9 mouse cellular contexts compared by ENCODE assay signal in the genomic region with DNA sequence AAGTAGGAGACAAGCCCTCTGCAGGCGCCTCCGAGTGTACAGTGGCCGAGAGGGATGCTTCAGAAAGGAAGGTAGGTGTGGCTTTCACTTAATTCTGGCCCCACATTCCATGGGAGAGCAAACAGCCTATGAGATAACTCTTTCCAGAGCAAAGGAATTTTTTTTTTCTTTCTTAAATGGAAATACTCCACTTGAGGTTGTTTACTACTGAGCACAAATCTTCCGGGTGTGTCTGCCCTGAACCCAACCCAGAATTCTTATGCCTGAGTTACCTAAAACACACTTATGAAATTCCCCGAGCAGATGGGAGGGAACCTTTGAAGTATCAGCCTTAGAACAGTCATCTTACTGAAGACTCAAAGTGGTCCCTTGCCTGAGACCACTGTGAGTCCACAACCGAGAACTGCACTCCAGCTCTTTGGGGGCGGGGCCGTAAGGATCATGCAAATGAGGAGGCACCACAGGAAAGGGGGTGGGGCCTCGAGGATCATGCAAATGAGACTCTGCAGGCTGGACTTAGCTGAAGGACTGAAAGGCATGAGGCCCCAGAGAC.
A peak's percentile ranks its signal among the peaks of the same experiment; 100 is the strongest.
DNase-seq lines count a peak whose midpoint lies in the region; ATAC-seq and TF ChIP-seq lines count a peak whose summit lies in the region.
"Had no signal": no experiment of that assay in that cellular context is flagged by ENCODE, and none has a peak within 500 bp of the region (broad histone marks: within the 10 kb centered on the region; RNA-seq: fewer than 3 reads in every experiment).

No protein-coding gene starts in this region.

- no peak overlapping the region for H3K4me2 ChIP-seq in forebrain, postnatal 0 days (ENCODE audit: low read depth)
- H3K4me2 ChIP-seq in liver, embryonic 14.5 days (ENCODE audit: low read depth), result no peak overlapping the region
- H3K4me2 ChIP-seq: neural tube, embryonic 13.5 days had no signal

- H3K27ac ChIP-seq in forebrain, embryonic 10.5 days, result no peak overlapping the region
- H3K27ac ChIP-seq in forebrain, postnatal 0 days (ENCODE audit: low read depth, low read length), result no peak overlapping the region
- H3K27ac ChIP-seq in liver, embryonic 14.5 days, result no peak overlapping the region
- H3K27ac ChIP-seq: neural tube, embryonic 13.5 days had no signal

- H3K27me3 ChIP-seq in forebrain, embryonic 10.5 days (ENCODE audit: poor library complexity, severe bottlenecking), result no peaks in the 10 kb centered on the region
- no peaks in the 10 kb centered on the region for H3K27me3 ChIP-seq in forebrain, postnatal 0 days (ENCODE audit: insufficient read depth, low read length)
- no peaks in the 10 kb centered on the region for H3K27me3 ChIP-seq in liver, embryonic 14.5 days (ENCODE audit: control insufficient read depth, insufficient read depth, low read length)
- H3K27me3 ChIP-seq: neural tube, embryonic 13.5 days had no signal

- no peak overlapping the region for H3K9ac ChIP-seq in forebrain, postnatal 0 days
- H3K9ac ChIP-seq in liver, embryonic 14.5 days (replicated peaks), result no peak overlapping the region
- H3K9ac ChIP-seq: neural tube, embryonic 13.5 days had no signal

- peak; percentile 67 for DNase-seq in forebrain, embryonic 10.5 days (ENCODE audit: extremely low spot score, low spot score)
- no peak for DNase-seq in forebrain, postnatal 0 days
- DNase-seq in embryo, embryonic 10.5 days (ENCODE audit: low spot score), result peak; percentile 83
- DNase-seq in heart, postnatal 10 days, result peak; percentile 24 to 44
- DNase-seq in liver, embryonic 14.5 days (ENCODE audit: low read depth in 3 of 3, low spot score in 3 of 3), result peak; percentile 3 to 28 (median 17)
- peak; percentile 35 for DNase-seq in retina, postnatal 7 days (ENCODE audit: low read depth, low spot score)
- DNase-seq in cerebellum, postnatal 25 days, result no peak

- no peaks in the 10 kb centered on the region for H3K9me3 ChIP-seq in forebrain, embryonic 10.5 days
- no peaks in the 10 kb centered on the region for H3K9me3 ChIP-seq in forebrain, postnatal 0 days (ENCODE audit: low read length)
- H3K9me3 ChIP-seq in liver, embryonic 14.5 days (ENCODE audit: control insufficient read depth, low read length), result no peaks in the 10 kb centered on the region
- H3K9me3 ChIP-seq: neural tube, embryonic 13.5 days had no signal

- ATAC-seq in forebrain, postnatal 0 days, result no peak
- ATAC-seq in liver, embryonic 14.5 days (ENCODE audit: insufficient read depth), result no peak
- ATAC-seq in cerebellum, adult (ENCODE audit: insufficient number of reproducible peaks, low FRiP score, low TSS enrichment), result no peak

- peaks cover 93% of the 10 kb centered on the region for H3K36me3 ChIP-seq in forebrain, embryonic 10.5 days (replicated peaks)
- H3K36me3 ChIP-seq in forebrain, postnatal 0 days (ENCODE audit: insufficient read depth), result peaks cover 22% of the 10 kb centered on the region
- H3K36me3 ChIP-seq in liver, embryonic 14.5 days (replicated peaks; ENCODE audit: control insufficient read depth, insufficient read depth, low read depth), result no peaks in the 10 kb centered on the region

- no peak for TF ChIP-seq CTCF in forebrain, postnatal 0 days (IDR thresholded peaks at IDR 0.05; ENCODE audit: low read depth)
- no peak for TF ChIP-seq CTCF in liver, embryonic 14.5 days (IDR thresholded peaks at IDR 0.05; ENCODE audit: low read depth)

- intact Hi-C loops in heart, postnatal 10 days (cut with DNase I), result no loop called here

- no peak overlapping the region for H3K4me3 ChIP-seq in forebrain, embryonic 10.5 days
- H3K4me3 ChIP-seq in forebrain, postnatal 0 days (ENCODE audit: low read depth, low read length), result no peak overlapping the region
- H3K4me3 ChIP-seq in liver, embryonic 14.5 days (ENCODE audit: insufficient read depth in 1 of 2, low read depth in 2 of 2, low read length in 2 of 2), result no peak overlapping the region
- H3K4me3 ChIP-seq: neural tube, embryonic 13.5 days had no signal

- no peak for TF ChIP-seq EP300 in liver, embryonic 14.5 days (IDR thresholded peaks at IDR 0.05; ENCODE audit: low read depth)

- H3K4me1 ChIP-seq in forebrain, embryonic 10.5 days, result peaks cover 15% of the 10 kb centered on the region
- no peaks in the 10 kb centered on the region for H3K4me1 ChIP-seq in forebrain, postnatal 0 days (ENCODE audit: insufficient read depth)
- no peaks in the 10 kb centered on the region for H3K4me1 ChIP-seq in liver, embryonic 14.5 days (replicated peaks; ENCODE audit: control insufficient read depth in 2 of 2, insufficient read depth in 2 of 2, low read length in 1 of 2)
- H3K4me1 ChIP-seq: neural tube, embryonic 13.5 days had no signal

- 41% methylated on average over 9 of the region's 9 CpGs for WGBS in forebrain, embryonic 10.5 days
- WGBS in forebrain, postnatal 0 days, result 40% methylated on average over 9 of the region's 9 CpGs
- WGBS in liver, embryonic 14.5 days (ENCODE audit: insufficient replicate concordance), result 45% methylated on average over 9 of the region's 9 CpGs

Comparison
In these comparisons a context has a peak if more than half of its experiments do, and no peak if none do; other contexts are left out.
1. DNase-seq: peak in forebrain, embryonic 10.5 days (single experiment), embryo, embryonic 10.5 days (single experiment), heart, postnatal 10 days (2 of 2), liver, embryonic 14.5 days (3 of 3) and retina, postnatal 7 days (single experiment); none in forebrain, postnatal 0 days (single experiment) and cerebellum, postnatal 25 days (0 of 2).